Mouse (Mus musculus): Measurements from ENCODE around the gene Pdgfb. TPM values are rescaled to one million over a fixed set of nuclear protein-coding genes. Genes with fewer than 3 reads are reported as not detected.

Gene Pdgfb
- polyA plus RNA-seq, 1 experiment from 2014 or later = 8.0 TPM

GRCm38 (mm10) chr15:79986182-79986581 is 28.6 kb downstream of the Pdgfb start:
- Histone ChIP-seq H3K27ac (ENCODE audit: low read depth, low read length) (no peak overlapping the region), H3K27me3 (replicated peaks; ENCODE audit: control insufficient read depth, insufficient read depth, low read length) (no peaks in the 10 kb centered on the region), H3K4me1 (ENCODE audit: control insufficient read depth, insufficient read depth, low read depth, low read length) (no peaks in the 10 kb centered on the region), H3K4me2 (ENCODE audit: low read length) (no peak overlapping the region), H3K9me3 (ENCODE audit: control insufficient read depth, low read length) (no peaks in the 10 kb centered on the region), H3K9ac (ENCODE audit: low read depth, low read length) (no peak overlapping the region), H3K36me3 (ENCODE audit: control insufficient read depth, insufficient read depth, low read length) (no peaks in the 10 kb centered on the region), H3K4me3 (ENCODE audit: low read length) (no peak overlapping the region)
- WGBS = 70% methylated on average over 8 of the region's 8 CpGs
- ATAC-seq = no peak

DNA sequence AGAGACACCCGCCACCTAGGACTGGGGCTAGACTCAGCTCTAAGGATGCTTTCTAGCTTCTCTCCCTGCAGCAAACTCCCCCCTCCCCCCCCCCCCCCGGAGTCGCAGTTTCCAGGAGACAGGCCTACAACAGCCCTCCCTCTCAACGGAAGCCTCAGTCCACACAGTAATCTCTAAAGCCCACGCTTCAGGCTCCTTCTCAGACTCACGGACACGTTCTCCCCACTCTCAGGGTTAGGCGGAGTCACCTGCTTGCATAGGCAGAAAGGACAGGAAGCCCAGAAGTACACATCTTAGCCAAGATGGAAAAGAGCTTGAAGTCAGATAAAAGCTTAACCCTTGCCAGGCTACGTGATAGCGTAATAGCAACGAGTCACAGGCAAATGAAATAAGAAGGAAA is 29.3 kb downstream of the Pdgfb start:
- no peak for ATAC-seq
- WGBS = 68% methylated on average over 11 of the region's 11 CpGs

DNA sequence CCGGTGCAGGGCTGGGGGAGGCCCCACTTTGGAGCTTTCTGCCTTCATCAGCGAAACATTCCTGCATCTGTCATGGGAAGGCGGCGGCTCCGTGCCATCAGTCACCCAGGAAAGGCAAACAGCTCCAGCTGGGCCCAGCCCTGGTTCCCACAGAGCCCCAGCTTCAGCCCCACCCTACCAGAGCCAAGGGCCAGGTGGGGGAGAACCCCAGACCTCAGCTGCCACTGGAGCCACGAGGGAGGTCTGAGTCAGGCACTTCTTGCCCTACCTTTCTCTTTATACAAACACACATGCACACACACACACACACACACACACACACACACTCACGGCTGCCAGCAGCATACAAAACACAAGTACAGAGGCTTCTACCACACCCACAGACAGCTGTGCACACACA is 30.6 kb downstream of the Pdgfb start:
- Histone ChIP-seq H3K4me1 (ENCODE audit: control insufficient read depth, insufficient read depth, low read depth, low read length) (no peaks in the 10 kb centered on the region), H3K4me3 (ENCODE audit: low read length) (no peak overlapping the region), H3K27me3 (replicated peaks; ENCODE audit: control insufficient read depth, insufficient read depth, low read length) (no peaks in the 10 kb centered on the region), H3K9ac (ENCODE audit: low read depth, low read length) (no peak overlapping the region), H3K9me3 (ENCODE audit: control insufficient read depth, low read length) (no peaks in the 10 kb centered on the region), H3K27ac (ENCODE audit: low read depth, low read length) (no peak overlapping the region), H3K36me3 (ENCODE audit: control insufficient read depth, insufficient read depth, low read length) (no peaks in the 10 kb centered on the region), H3K4me2 (ENCODE audit: low read length) (no peak overlapping the region)
- no peak for ATAC-seq
- 41% methylated on average over 7 of the region's 7 CpGs for whole genome bisulfite sequencing

More for the DNA sequence above, 29.3 kb downstream of the Pdgfb start:
- Histone ChIP-seq H3K4me3 (ENCODE audit: low read length) (no peak overlapping the region), H3K36me3 (ENCODE audit: control insufficient read depth, insufficient read depth, low read length) (no peaks in the 10 kb centered on the region), H3K27me3 (replicated peaks; ENCODE audit: control insufficient read depth, insufficient read depth, low read length) (no peaks in the 10 kb centered on the region), H3K9me3 (ENCODE audit: control insufficient read depth, low read length) (no peaks in the 10 kb centered on the region), H3K27ac (ENCODE audit: low read depth, low read length) (no peak overlapping the region), H3K4me2 (ENCODE audit: low read length) (no peak overlapping the region), H3K4me1 (ENCODE audit: control insufficient read depth, insufficient read depth, low read depth, low read length) (no peaks in the 10 kb centered on the region), H3K9ac (ENCODE audit: low read depth, low read length) (no peak overlapping the region)

GRCm38 (mm10) chr15:79980716-79981115 is 34.1 kb downstream of the Pdgfb start:
- no peak overlapping the region for H3K4me2 ChIP-seq (ENCODE audit: low read length)
- no peak overlapping the region for H3K27ac ChIP-seq (ENCODE audit: low read depth, low read length)
- H3K36me3 ChIP-seq (ENCODE audit: control insufficient read depth, insufficient read depth, low read length) = no peaks in the 10 kb centered on the region
- no peaks in the 10 kb centered on the region for H3K4me1 ChIP-seq (ENCODE audit: control insufficient read depth, insufficient read depth, low read depth, low read length)
- no peak overlapping the region for H3K9ac ChIP-seq (ENCODE audit: low read depth, low read length)
- WGBS = 73% methylated on average over 11 of the region's 11 CpGs
- H3K9me3 ChIP-seq (ENCODE audit: control insufficient read depth, low read length) = no peaks in the 10 kb centered on the region
- H3K4me3 ChIP-seq (ENCODE audit: low read length) = no peak overlapping the region
- H3K27me3 ChIP-seq (replicated peaks; ENCODE audit: control insufficient read depth, insufficient read depth, low read length) = no peaks in the 10 kb centered on the region
- ATAC-seq = no peak

DNA sequence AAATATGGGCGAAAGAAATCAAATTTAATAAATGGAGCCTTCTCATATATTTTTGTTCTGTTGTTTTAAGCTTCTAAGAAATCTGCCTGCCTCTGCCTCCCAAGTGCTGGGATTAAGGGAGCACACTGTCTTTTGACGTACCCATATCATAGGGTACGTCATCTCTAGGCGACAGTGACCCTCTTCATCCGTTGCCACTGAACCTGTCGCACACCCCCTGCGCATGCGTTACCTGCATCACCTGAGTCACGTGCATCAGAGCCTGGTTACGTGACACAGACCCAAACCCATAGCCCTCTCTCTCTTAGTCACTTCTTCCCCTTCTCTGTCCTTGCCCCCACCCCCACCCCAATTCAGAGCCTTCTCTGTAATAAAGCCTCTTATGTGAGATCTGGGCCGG is 42.6 kb downstream of the Pdgfb start:
- H3K4me3 ChIP-seq (ENCODE audit: low read length) = no peak overlapping the region
- 97% methylated on average over 11 of the region's 11 CpGs for WGBS
- no peaks in the 10 kb centered on the region for H3K36me3 ChIP-seq (ENCODE audit: control insufficient read depth, insufficient read depth, low read length)
- H3K9me3 ChIP-seq (ENCODE audit: control insufficient read depth, low read length) = no peaks in the 10 kb centered on the region
- no peaks in the 10 kb centered on the region for H3K27me3 ChIP-seq (replicated peaks; ENCODE audit: control insufficient read depth, insufficient read depth, low read length)
- H3K4me2 ChIP-seq (ENCODE audit: low read length) = no peak overlapping the region
- no peak overlapping the region for H3K9ac ChIP-seq (ENCODE audit: low read depth, low read length)
- no peak overlapping the region for H3K27ac ChIP-seq (ENCODE audit: low read depth, low read length)
- ATAC-seq = no peak
- no peaks in the 10 kb centered on the region for H3K4me1 ChIP-seq (ENCODE audit: control insufficient read depth, insufficient read depth, low read depth, low read length)

DNA sequence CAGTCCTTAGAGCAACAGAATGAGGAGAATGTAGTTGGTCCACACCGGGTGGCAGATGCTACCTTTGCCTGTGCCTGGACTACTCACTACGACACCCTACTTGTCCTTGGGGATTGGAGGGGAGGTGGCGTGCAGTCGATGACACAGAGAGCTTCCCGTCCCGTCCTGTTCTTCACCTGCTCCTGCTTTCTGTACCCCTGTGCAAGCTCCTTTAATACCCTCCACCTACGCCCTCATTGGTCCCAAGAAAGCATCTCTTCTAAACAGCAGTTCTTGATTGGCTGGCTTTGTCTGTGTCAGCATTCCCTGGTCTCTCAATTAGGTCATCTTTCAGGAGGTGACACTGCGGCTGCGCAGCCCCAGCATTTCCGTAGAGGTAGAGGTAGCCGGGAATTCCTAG is 43.8 kb downstream of the Pdgfb start, which contains the start of gene Cbx7:
TSS of gene Cbx7 (minus strand) at position 180 of the 400 bp plus-strand sequence.
- 93% methylated on average over 11 of the region's 11 CpGs for WGBS

GRCm38 (mm10) chr15:79970491-79970890 is 44.3 kb downstream of the Pdgfb start:
- Histone ChIP-seq H3K27ac (ENCODE audit: low read depth, low read length) (no peak overlapping the region), H3K4me2 (ENCODE audit: low read length) (no peak overlapping the region), H3K36me3 (ENCODE audit: control insufficient read depth, insufficient read depth, low read length) (no peaks in the 10 kb centered on the region), H3K27me3 (replicated peaks; ENCODE audit: control insufficient read depth, insufficient read depth, low read length) (no peaks in the 10 kb centered on the region), H3K4me3 (ENCODE audit: low read length) (no peak overlapping the region), H3K4me1 (ENCODE audit: control insufficient read depth, insufficient read depth, low read depth, low read length) (no peaks in the 10 kb centered on the region), H3K9me3 (ENCODE audit: control insufficient read depth, low read length) (no peaks in the 10 kb centered on the region), H3K9ac (ENCODE audit: low read depth, low read length) (no peak overlapping the region)
- WGBS = 97% methylated on average over 18 of the region's 18 CpGs
- ATAC-seq = no peak

More for the DNA sequence above, 43.8 kb downstream of the Pdgfb start, which contains the start of gene Cbx7:
- Histone ChIP-seq H3K27me3 (replicated peaks; ENCODE audit: control insufficient read depth, insufficient read depth, low read length) (no peaks in the 10 kb centered on the region), H3K36me3 (ENCODE audit: control insufficient read depth, insufficient read depth, low read length) (no peaks in the 10 kb centered on the region), H3K4me1 (ENCODE audit: control insufficient read depth, insufficient read depth, low read depth, low read length) (no peaks in the 10 kb centered on the region), H3K9me3 (ENCODE audit: control insufficient read depth, low read length) (no peaks in the 10 kb centered on the region), H3K27ac (ENCODE audit: low read depth, low read length) (no peak within 1 kb of the TSS), H3K4me2 (ENCODE audit: low read length) (no peak within 1 kb of the TSS), H3K4me3 (ENCODE audit: low read length) (no peak within 1 kb of the TSS), H3K9ac (ENCODE audit: low read depth, low read length) (no peak within 1 kb of the TSS)
- no peak for ATAC-seq

GRCm38 (mm10) chr15:79967346-79967745 is 47.4 kb downstream of the Pdgfb start:
- Histone ChIP-seq H3K9ac (ENCODE audit: low read depth, low read length) (no peak overlapping the region), H3K4me1 (ENCODE audit: control insufficient read depth, insufficient read depth, low read depth, low read length) (no peaks in the 10 kb centered on the region), H3K36me3 (ENCODE audit: control insufficient read depth, insufficient read depth, low read length) (no peaks in the 10 kb centered on the region), H3K27me3 (replicated peaks; ENCODE audit: control insufficient read depth, insufficient read depth, low read length) (no peaks in the 10 kb centered on the region), H3K4me2 (ENCODE audit: low read length) (no peak overlapping the region), H3K4me3 (ENCODE audit: low read length) (no peak overlapping the region), H3K9me3 (ENCODE audit: control insufficient read depth, low read length) (no peaks in the 10 kb centered on the region), H3K27ac (ENCODE audit: low read depth, low read length) (no peak overlapping the region)
- ATAC-seq = no peak
- WGBS = 85% methylated on average over 6 of the region's 6 CpGs

DNA sequence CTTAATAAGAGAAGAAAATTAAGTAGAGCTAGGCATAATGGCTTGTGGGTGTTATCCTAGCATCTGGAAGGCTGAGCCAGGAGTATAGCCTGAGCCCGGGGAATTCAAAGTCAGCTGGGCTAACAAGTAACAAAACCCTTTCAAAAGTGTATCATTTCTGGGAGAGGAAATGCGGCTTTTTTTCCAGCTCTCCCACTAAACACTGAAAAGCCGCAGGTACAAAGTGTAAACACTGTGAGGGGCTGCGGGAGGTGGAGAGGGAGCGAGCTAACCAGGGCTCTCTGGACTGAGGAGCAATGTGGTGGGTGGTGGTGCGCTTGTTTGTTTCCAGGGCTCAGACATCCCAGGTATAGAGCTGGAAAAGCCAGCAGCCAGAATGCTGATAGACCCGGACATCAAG is 50.4 kb downstream of the Pdgfb start:
- no peak overlapping the region for H3K4me2 ChIP-seq (ENCODE audit: low read length)
- H3K4me3 ChIP-seq (ENCODE audit: low read length) = no peak overlapping the region
- WGBS = 95% methylated on average over 7 of the region's 7 CpGs
- ATAC-seq = no peak
- H3K4me1 ChIP-seq (ENCODE audit: control insufficient read depth, insufficient read depth, low read depth, low read length) = no peaks in the 10 kb centered on the region
- H3K9me3 ChIP-seq (ENCODE audit: control insufficient read depth, low read length) = no peaks in the 10 kb centered on the region
- no peak overlapping the region for H3K27ac ChIP-seq (ENCODE audit: low read depth, low read length)
- no peaks in the 10 kb centered on the region for H3K27me3 ChIP-seq (replicated peaks; ENCODE audit: control insufficient read depth, insufficient read depth, low read length)
- no peaks in the 10 kb centered on the region for H3K36me3 ChIP-seq (ENCODE audit: control insufficient read depth, insufficient read depth, low read length)
- H3K9ac ChIP-seq (ENCODE audit: low read depth, low read length) = no peak overlapping the region

GRCm38 (mm10) chr15:79962661-79963060 is 52.1 kb downstream of the Pdgfb start:
- Histone ChIP-seq H3K9ac (ENCODE audit: low read depth, low read length) (no peak overlapping the region), H3K9me3 (ENCODE audit: control insufficient read depth, low read length) (no peaks in the 10 kb centered on the region), H3K4me1 (ENCODE audit: control insufficient read depth, insufficient read depth, low read depth, low read length) (no peaks in the 10 kb centered on the region), H3K27me3 (replicated peaks; ENCODE audit: control insufficient read depth, insufficient read depth, low read length) (no peaks in the 10 kb centered on the region), H3K27ac (ENCODE audit: low read depth, low read length) (no peak overlapping the region), H3K36me3 (ENCODE audit: control insufficient read depth, insufficient read depth, low read length) (no peaks in the 10 kb centered on the region), H3K4me2 (ENCODE audit: low read length) (no peak overlapping the region), H3K4me3 (ENCODE audit: low read length) (no peak overlapping the region)
- ATAC-seq = no peak
- 73% methylated on average over 18 of the region's 18 CpGs for WGBS
